Mouse (Mus musculus): ENCODE data around the gene Neurl2. TPM values are rescaled to one million over a fixed set of nuclear protein-coding genes. Genes with fewer than 3 reads are reported as not detected.
"Not testable (repeated sequence)": the region's sequence is repeated elsewhere in the genome, so short reads cannot be mapped to it uniquely, and the experiment has no call there.

Gene Neurl2
- polyA plus RNA-seq, 1 experiment from 2014 or later = 5.8 TPM

DNA sequence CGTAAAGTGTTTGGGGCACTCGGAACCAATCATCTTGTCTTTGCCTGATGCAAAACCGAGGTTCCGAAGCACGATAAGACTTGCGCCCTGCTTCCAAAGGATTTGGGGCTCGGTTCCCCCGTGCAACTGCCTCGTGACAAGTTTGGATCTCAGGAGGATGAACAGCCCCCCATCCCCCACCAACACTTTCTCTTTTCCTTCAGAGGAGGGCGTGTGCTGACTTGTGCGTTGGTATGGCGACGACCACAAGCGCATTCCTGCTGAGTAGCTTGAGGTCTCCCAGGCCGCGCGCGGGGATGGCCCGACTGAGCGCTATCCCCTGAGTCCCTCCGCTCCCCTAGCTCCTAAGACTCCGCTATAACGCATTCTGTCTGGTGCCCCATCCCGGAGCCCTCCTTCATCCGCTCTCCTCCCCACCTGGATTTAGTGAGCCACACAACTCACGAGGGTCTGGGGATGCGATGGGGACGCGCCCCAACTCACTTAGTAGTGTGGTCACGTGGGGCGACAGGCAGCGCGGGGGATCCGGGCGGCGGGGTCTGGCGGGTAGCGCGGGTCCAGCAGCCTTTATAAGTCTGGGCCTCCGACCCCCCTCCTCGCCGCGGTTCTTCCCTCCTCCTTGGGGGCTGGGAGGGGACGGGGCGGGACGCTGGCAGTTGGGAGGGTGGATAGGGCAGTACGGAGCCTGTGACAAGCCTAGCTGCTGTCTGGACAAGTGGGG, 24.0 kb upstream of the Neurl2 start, which contains the start of gene Pltp:
Gene Pltp (minus strand): TSS at position 611 of the 721 bp plus-strand sequence.
- WGBS = under 1% methylated on average over 47 of the region's 47 CpGs
- Histone ChIP-seq H3K27ac (peak within 1 kb of the TSS; percentile 43), H3K9ac (peak within 1 kb of the TSS; percentile 37)

DNA sequence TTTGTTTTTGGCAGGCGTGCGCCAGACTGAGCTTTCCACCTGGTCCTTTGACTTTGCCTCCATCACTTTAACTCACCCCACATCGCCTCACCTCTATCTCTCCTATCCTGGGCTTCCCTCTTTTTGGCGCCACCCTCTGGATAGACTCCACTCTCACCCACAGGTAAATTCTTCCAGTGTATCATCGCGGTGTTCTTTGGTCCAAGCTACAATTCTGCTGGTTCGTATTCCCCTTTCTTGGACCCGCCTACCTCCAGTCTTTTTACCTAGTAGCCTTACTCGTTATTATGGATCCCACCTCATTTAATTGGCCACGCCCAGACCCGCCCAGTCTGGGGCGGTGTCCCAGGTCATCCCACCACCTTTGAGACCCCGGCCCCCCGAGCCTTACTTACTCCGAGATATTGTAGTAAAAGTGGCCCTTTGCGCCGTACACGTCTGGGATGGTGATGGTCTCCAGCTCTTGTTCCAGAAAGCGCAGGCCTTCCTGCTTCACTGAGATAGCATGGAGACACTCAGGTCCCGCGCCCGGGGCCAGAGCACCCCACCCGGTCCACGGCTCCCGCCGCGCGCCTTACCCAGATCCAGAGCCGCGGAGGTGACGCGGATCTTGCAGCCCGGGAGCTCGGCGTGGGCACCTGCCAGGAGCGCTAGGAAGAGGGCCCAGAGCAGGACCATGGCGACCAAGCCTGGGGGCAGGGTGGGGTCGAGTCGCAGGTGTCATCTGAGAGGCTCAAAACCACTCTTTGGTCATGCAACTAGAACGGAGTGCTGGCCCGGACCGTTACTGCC, 23.2 kb upstream of the Neurl2 start:
- no peaks in the 10 kb centered on the region for H3K9me3 ChIP-seq
- H3K27ac ChIP-seq = peak overlapping the region; percentile 43
- peaks cover 23% of the 10 kb centered on the region for H3K4me1 ChIP-seq
- ATAC-seq (ENCODE audit: insufficient number of reproducible peaks, low FRiP score, low TSS enrichment, low read depth) = peak; percentile 36; the same call in 1 of the 2 replicates
- no peaks in the 10 kb centered on the region for H3K36me3 ChIP-seq
- peaks cover 53% of the 10 kb centered on the region for H3K27me3 ChIP-seq
- H3K9ac ChIP-seq = peak overlapping the region; percentile 20; the same call in 1 of the 2 replicates
- H3K4me3 ChIP-seq = peak overlapping the region; percentile 52
- peak overlapping the region; percentile 98 for H3K4me2 ChIP-seq
- 1% methylated on average over 42 of the region's 42 CpGs for WGBS

More for the DNA sequence above, 24.0 kb upstream of the Neurl2 start, which contains the start of gene Pltp:
- Histone ChIP-seq H3K4me1 (peaks cover 31% of the 10 kb centered on the region), H3K27me3 (peaks cover 53% of the 10 kb centered on the region), H3K36me3 (no peaks in the 10 kb centered on the region), H3K4me2 (peak within 1 kb of the TSS; percentile 98), H3K4me3 (peak within 1 kb of the TSS; percentile 52), H3K9me3 (no peaks in the 10 kb centered on the region)
- ATAC-seq (ENCODE audit: insufficient number of reproducible peaks, low FRiP score, low TSS enrichment, low read depth) = peak; percentile 46; the same call in 1 of the 2 replicates

DNA sequence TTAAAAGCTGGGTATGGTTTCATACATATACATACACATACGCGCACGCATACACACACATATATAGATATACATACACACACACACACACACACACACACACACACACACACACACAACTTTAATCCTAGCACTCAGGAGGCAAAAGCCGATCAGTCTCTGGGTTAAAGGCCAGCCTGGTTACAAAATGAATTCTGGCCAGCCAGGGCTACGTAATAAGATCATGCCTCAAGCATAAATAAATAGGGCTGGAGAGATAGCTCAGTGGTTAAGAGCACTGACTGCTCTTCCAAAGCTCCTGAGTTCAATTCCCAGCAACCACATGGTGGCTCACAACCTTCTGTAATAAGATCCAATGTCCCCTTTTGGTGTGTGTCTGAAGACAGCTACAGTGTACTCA, 22.3 kb upstream of the Neurl2 start:
- H3K4me2 ChIP-seq; ATAC-seq (ENCODE audit: insufficient number of reproducible peaks, low FRiP score, low TSS enrichment, low read depth); H3K27ac ChIP-seq; H3K9ac ChIP-seq; H3K4me3 ChIP-seq; H3K9me3 ChIP-seq; H3K36me3 ChIP-seq: not testable (repeated sequence)
- Histone ChIP-seq H3K27me3 (peaks cover 53% of the 10 kb centered on the region), H3K4me1 (peaks cover 22% of the 10 kb centered on the region)
- 76% methylated on average over 5 of the region's 5 CpGs for WGBS

DNA sequence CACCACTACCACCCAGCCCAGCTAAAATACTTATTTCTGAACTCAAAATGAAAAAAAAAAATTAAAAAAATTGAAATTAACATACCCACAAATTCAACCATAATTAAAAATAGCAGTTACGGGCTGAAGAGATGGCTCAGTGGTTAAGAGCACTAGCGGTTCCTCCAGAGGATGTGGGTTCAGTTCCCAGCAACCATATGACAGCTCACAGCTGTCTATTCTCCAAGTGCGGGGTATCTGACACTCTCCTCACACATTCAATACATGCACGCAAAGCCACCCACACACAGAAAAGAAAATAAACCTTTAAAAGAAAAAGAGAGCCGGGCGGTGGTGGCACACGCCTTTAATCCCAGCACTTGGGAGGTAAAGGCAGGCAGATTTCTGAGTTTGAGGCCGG, 16.8 kb upstream of the Neurl2 start:
- Histone ChIP-seq H3K9me3 (no peaks in the 10 kb centered on the region), H3K4me2 (no peak overlapping the region), H3K4me1 (no peaks in the 10 kb centered on the region), H3K27me3 (peaks cover 11% of the 10 kb centered on the region), H3K4me3 (no peak overlapping the region), H3K36me3 (0 out of 2 replicates have a peak, but pooled peaks cover 10% of the 10 kb centered on the region), H3K9ac (no peak overlapping the region), H3K27ac (no peak overlapping the region)
- 83% methylated on average over 8 of the region's 8 CpGs for WGBS
- ATAC-seq (ENCODE audit: insufficient number of reproducible peaks, low FRiP score, low TSS enrichment, low read depth) = no peak

GRCm38 (mm10) chr2:164845782-164846181, 12.5 kb upstream of the Neurl2 start:
- no peak for ATAC-seq (ENCODE audit: insufficient number of reproducible peaks, low FRiP score, low TSS enrichment, low read depth)
- H3K9me3 ChIP-seq = no peaks in the 10 kb centered on the region
- 59% methylated on average over 3 of the region's 3 CpGs for WGBS
- no peak overlapping the region for H3K27ac ChIP-seq
- H3K36me3 ChIP-seq = 0 out of 2 replicates have a peak, but pooled peaks cover 10% of the 10 kb centered on the region
- no peak overlapping the region for H3K9ac ChIP-seq
- no peak overlapping the region for H3K4me2 ChIP-seq
- no peaks in the 10 kb centered on the region for H3K27me3 ChIP-seq
- H3K4me1 ChIP-seq = no peaks in the 10 kb centered on the region
- H3K4me3 ChIP-seq = no peak overlapping the region

DNA sequence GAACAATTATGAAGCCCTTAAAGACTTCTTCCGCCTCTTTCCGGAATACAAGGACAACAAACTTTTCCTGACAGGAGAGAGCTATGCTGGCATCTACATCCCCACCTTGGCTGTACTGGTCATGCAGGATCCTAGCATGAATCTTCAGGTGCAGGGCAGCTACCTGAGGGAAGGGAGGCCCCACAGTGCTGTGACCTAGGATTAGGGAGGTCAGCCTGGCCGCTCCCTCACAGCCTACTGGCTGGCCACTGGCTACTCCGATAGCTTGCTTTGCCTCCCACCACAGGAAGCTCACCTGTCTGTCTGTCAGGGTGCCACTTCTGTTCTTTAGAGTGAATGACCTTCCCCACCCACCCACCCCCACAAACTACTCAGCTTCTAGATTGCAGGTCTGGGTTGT, 1.9 kb upstream of the Neurl2 start:
- peaks cover 43% of the 10 kb centered on the region for H3K36me3 ChIP-seq
- H3K4me1 ChIP-seq = peaks cover 22% of the 10 kb centered on the region
- peak overlapping the region; percentile 75; the same call in 1 of the 2 replicates for H3K4me3 ChIP-seq
- 93% methylated on average over 4 of the region's 4 CpGs for whole genome bisulfite sequencing
- no peak for ATAC-seq (ENCODE audit: insufficient number of reproducible peaks, low FRiP score, low TSS enrichment, low read depth)
- 0 out of 2 replicates have a peak overlapping the region, but pooled peaks have one; percentile 98 for H3K4me2 ChIP-seq
- no peak overlapping the region for H3K9ac ChIP-seq
- no peak overlapping the region for H3K27ac ChIP-seq
- H3K9me3 ChIP-seq = no peaks in the 10 kb centered on the region
- H3K27me3 ChIP-seq = no peaks in the 10 kb centered on the region

DNA sequence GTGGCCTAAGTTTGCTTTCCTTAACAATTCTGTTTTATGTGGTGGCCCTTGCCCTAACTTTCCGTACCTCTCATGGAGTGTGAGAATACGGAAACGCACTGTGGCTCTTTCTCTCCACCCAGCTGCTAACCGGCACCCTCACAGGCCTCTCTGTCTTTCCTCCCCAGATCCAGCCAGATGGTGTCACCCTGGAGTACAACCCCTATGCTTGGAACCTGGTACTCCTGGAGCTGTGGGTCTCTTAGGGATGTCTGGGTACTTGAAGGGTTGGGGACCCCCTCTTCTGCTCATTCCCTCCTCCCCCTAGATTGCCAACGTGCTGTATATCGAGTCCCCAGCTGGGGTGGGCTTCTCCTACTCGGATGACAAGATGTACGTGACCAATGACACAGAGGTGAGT, 1.3 kb upstream of the Neurl2 start:
- Histone ChIP-seq H3K4me3 (peak overlapping the region; percentile 75), H3K27ac (no peak overlapping the region), H3K36me3 (peaks cover 36% of the 10 kb centered on the region), H3K9me3 (no peaks in the 10 kb centered on the region), H3K27me3 (no peaks in the 10 kb centered on the region), H3K4me2 (peak overlapping the region; percentile 98), H3K4me1 (peaks cover 22% of the 10 kb centered on the region), H3K9ac (peak overlapping the region; percentile 82)
- WGBS = 40% methylated on average over 8 of the region's 8 CpGs
- no peak for ATAC-seq (ENCODE audit: insufficient number of reproducible peaks, low FRiP score, low TSS enrichment, low read depth)

- peak within 1 kb of the TSS; percentile 75 for H3K4me3 ChIP-seq
- peaks cover 22% of the 10 kb centered on the region for H3K4me1 ChIP-seq
- peak within 1 kb of the TSS; percentile 82 for H3K9ac ChIP-seq
- no peaks in the 10 kb centered on the region for H3K27me3 ChIP-seq
- peak within 1 kb of the TSS; percentile 98 for H3K4me2 ChIP-seq
- ATAC-seq (ENCODE audit: insufficient number of reproducible peaks, low FRiP score, low TSS enrichment, low read depth) = peak; percentile 37
- peak within 1 kb of the TSS; percentile 89 for H3K27ac ChIP-seq
- H3K36me3 ChIP-seq = peaks cover 25% of the 10 kb centered on the region
- WGBS = under 1% methylated on average over 35 of the region's 35 CpGs
- no peaks in the 10 kb centered on the region for H3K9me3 ChIP-seq
These were observed 431 bp downstream of the Neurl2 start, which contains the start of gene Ctsa for GRCm38 (mm10) chr2:164832748-164833301. Gene Ctsa (plus strand): TSS chr2:164832873.

DNA sequence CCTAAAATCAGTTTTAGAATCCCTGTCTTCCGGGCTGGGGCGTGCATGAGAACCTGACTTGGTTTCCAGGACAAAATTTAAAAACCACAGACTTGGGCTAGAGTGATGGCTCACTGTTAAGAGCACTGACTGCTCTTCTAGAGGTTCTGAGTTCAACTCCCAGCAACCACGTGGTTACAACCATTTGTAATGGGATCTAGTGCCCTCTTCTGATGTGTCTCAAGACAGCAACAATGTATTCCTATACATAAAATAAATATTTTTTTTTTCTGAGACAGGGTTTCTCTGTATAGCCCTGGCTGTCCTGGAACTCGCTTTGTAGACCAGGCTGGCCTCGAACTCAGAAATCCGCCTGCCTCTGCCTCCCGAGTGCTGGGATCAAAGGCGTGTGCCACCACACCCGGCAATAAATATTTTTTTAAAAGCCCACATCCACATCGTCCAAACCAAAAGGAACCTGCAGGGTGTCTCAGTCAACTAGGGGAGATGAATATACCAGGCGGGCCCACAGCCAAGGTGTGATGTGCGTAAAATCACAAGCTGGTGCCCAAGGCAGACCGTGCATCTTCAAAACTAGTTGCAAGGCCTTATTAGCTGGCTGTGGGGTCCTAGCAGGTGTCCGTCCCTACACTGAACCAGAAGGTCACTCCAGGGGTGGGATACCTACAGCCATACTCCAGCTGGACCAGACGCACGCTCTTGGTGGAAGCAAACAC, 1.1 kb downstream of the Neurl2 start:
- peak overlapping the region; percentile 98 for H3K4me2 ChIP-seq
- H3K36me3 ChIP-seq = peaks cover 31% of the 10 kb centered on the region
- H3K27me3 ChIP-seq = no peaks in the 10 kb centered on the region
- H3K9ac ChIP-seq = peak overlapping the region; percentile 82; the same call in 1 of the 2 replicates
- no peaks in the 10 kb centered on the region for H3K9me3 ChIP-seq
- ATAC-seq (ENCODE audit: insufficient number of reproducible peaks, low FRiP score, low TSS enrichment, low read depth) = no peak
- H3K4me3 ChIP-seq = peak overlapping the region; percentile 75
- peaks cover 22% of the 10 kb centered on the region for H3K4me1 ChIP-seq
- 60% methylated on average over 16 of the region's 16 CpGs for WGBS
- H3K27ac ChIP-seq = peak overlapping the region; percentile 89

DNA sequence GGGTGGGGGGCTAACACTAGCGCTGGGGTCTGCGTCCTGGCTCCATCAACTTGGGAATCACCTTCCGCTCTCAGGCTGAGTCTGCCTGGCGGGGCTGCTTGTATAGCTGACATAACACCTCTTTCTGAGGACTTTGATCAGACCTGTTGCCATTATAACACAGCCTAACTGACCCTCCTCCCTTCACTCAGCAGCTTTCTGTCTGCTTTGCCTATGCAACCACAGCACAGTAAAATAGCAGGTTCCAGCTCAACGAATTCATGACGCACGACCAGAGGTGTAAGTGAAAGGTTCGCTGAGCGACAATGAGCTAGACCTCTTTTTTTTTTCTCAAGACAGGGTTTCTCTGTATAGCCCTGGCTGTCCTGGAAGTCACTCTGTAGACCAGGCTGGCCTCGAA, 2.2 kb downstream of the Neurl2 start:
- Histone ChIP-seq H3K27me3 (no peaks in the 10 kb centered on the region), H3K36me3 (peaks cover 33% of the 10 kb centered on the region), H3K27ac (no peak overlapping the region), H3K9ac (no peak overlapping the region), H3K9me3 (no peaks in the 10 kb centered on the region), H3K4me1 (peaks cover 22% of the 10 kb centered on the region), H3K4me3 (no peak overlapping the region), H3K4me2 (no peak overlapping the region)
- 81% methylated on average over 10 of the region's 10 CpGs for WGBS
- no peak for ATAC-seq (ENCODE audit: insufficient number of reproducible peaks, low FRiP score, low TSS enrichment, low read depth)

- ATAC-seq (ENCODE audit: insufficient number of reproducible peaks, low FRiP score, low TSS enrichment, low read depth) = no peak
- WGBS = 97% methylated on average over 1 of the region's 1 CpGs
- Histone ChIP-seq H3K9ac (no peak overlapping the region), H3K36me3 (peaks cover 39% of the 10 kb centered on the region), H3K4me2 (no peak overlapping the region), H3K4me1 (peaks cover 13% of the 10 kb centered on the region), H3K27ac (no peak overlapping the region), H3K27me3 (no peaks in the 10 kb centered on the region), H3K4me3 (no peak overlapping the region), H3K9me3 (no peaks in the 10 kb centered on the region)
These were observed 4.2 kb downstream of the Neurl2 start for GRCm38 (mm10) chr2:164829090-164829489.
